Mouse (Mus musculus) layer of hippocampus, adult 8-10 months (tissue): Measurements from ENCODE around the gene Fabp3. TPM values are rescaled to one million over a fixed set of nuclear protein-coding genes. Genes with fewer than 3 reads are reported as not detected.

Source experiments
- DNase-seq, 2 experiments: peaks; one replicate each; pipeline ENCODE4 v3.0.0; 2022; ENCODE audit warnings: low spot score in 2 of 2
- total RNA-seq, 4 experiments: library from RNA; stranded (reverse); gene quantifications; 2 replicates each; pipeline ENCODE4 v1.2.4; 2022

The Fabp3 gene
- total RNA-seq, 4 experiments from 2014 or later, result 87.7 to 102 (median 95.3) TPM

DNA sequence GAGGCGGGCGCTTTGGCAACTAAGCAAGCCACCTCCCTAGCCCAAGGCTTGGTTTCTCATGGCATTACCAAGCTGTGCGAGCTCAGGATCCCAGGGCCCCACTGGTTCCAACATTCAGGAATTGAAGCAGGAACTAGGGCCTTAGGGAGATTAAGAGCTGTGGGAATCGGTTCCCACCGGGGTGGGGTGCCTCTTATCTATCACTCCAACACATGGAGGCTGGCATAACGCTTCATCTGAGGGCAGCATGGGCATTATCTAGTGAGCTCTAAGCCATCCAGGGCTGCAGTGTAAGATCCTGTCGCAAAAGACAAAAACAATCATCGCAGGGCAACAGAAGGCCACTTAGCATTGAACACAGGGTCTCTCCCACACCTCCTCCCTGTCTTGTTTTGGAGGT is 13.9 kb upstream of the Fabp3 start:
- DNase-seq, result no peak

DNA sequence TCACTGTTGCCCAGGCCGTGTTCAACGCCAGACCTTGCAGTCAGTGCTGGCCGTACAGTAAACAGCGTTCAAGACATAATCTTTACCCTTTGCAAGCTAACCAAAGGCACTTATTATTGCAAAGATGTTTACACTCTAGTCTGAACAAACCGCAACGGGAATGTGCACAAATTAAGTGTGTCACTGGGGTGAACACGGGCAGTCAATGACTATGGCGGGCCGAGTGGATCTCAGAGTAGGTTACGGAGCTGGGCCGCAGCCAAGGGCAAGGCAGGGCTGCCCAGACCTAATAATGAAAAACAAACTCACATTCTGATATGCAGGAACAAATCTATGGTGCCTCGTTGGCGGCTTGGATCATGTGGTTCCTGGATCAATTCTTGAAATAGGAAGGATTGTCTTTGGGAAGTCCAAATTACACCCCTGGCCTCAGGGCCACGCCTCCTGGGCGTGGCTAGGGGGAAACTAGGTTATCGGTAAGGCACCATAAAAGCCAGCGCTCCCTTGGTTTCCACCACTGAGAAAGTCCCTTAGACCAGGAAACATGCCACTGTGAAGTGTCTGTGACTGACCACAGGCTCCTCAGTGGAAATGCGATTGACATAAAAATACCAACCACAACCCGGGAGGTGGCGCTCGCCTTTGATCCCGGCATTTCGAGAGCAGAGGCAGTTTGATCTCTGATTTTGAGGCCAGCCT is 13.2 kb upstream of the Fabp3 start:
- no peak for DNase-seq

- no peak for DNase-seq
These were observed 12.0 kb upstream of the Fabp3 start for GRCm38 (mm10) chr4:130296243-130296965.

DNA sequence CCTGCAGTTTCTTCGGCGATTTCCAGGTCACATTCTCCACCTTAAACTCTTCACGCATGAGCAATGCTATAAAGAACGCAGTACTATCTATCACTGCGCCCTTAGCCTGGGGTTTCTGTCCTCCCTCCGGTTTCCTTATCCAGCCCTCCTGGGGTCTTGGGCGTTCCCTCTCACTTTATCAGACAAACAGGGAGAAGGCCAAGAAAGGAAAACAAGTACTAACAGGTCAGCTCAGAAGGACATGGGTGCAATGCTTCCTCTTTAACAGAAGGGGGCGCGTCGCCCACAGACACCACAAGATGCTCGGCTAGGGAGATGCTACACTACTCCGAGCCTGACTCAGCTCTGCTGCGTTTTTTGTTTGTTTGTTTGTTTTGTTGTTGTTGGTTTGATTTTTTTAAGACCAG is 11.3 kb upstream of the Fabp3 start:
- no peak for DNase-seq

DNA sequence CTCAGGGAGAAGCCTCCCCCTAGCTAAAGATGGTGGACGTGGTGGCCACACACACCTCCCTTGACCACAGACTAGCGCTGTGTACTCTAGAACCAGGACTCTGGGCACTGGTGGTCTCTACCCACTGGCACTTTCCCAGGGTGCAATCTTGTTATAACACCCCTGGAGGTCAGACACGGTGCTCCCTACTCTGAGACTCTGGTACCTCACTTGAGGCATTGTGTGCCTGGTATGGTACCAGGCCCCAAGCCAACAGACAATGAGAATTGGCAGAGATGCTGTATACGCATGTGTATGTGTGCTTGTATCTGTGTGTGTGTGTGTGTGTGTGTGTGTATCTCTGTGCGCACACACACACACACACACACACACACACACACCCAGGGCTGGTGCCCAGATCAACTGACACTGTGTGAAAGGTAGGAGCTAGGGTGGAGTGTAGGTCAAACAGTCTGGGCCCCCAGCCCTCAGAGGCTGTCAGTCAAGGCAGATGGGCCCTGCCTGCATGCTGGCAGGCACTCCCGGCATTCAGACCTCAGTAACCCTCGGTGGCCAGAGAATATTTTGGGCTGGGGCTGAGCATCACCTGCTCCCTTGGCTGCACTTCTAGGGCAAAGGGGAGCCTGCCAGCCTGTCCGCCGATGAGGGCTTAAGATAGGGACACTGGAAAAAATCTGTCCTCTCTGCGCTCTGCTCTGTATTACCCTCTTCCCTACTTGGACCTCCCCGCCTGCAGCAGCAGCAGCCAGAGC is 9.3 kb upstream of the Fabp3 start:
- DNase-seq, result no peak

- DNase-seq, result no peak
These were observed 8.8 kb upstream of the Fabp3 start for GRCm38 (mm10) chr4:130299629-130300018.

DNA sequence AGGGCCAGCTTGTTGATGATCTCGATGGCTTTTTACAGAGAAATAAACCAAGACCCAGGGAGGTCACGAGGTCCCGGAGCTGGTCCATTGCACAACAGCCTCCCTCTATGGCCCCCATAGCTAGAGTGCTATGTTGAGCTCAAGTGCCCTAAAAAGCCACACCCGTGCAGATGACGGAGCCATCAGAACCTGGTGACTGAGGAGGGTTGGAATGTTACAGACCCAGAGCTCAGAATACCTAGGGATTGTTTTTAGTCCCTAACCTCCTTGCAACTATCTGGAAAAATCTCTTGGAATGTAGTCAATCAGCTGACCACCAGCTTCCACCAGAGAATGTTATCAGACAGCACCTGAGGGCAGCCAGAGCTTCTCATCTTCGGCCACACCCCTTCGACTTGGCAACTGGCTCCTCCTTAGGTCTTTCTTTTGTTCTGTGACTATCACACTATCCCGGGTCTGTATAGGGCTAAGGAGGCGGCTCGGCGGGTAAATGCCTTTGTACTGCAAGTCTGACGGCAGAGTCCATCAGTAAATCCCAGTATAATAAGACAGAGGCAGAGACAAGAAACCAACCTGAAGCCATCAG is 6.0 kb upstream of the Fabp3 start:
- no peak for DNase-seq

GRCm38 (mm10) chr4:130304746-130305145 is 3.6 kb upstream of the Fabp3 start:
- no peak for DNase-seq

DNA sequence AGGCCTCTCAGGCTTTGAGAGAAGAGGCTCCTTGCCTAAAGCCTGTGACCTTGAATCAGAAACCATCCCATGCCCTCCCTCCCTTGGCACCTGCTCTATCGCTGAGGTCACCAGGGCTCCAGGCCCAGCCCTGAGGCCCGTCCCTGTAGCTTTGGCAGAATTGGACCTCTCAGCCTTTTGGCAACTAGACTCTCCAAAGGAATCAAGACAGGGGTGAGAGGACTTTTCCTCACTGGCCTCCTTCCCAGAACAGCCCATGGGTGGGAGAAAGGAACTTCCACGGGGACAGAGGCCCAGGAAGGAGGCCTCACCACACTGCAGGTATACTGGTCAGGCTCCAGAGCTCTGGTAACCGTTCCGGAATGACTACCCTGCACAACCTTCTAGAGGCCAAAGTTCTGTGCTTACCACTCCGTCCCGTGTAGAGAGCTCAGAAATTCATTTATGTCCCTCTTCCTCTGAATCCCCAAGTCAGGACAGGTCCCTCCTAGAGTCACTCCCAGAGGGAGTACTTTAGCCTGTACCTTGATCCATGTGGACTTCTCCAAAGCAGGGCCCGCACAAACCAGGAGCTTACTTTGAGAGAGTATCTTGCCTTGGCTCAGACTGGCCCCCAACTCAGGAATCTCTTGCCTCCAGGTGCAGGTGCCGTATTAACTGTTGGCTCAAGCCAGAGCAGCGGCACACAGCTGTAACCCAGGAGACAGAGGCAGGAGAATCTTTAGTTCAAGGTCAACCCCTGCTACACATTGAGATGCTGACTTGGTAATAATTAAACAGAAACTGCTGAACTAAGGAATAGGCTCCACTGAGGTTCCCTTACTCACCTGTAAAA is 1.4 kb upstream of the Fabp3 start:
- DNase-seq, result no peak

- DNase-seq, result no peak
These were observed 554 bp upstream of the Fabp3 start for GRCm38 (mm10) chr4:130307851-130308230.

- no peak for DNase-seq
These were observed 859 bp downstream of the Fabp3 start for GRCm38 (mm10) chr4:130309254-130309653.

DNA sequence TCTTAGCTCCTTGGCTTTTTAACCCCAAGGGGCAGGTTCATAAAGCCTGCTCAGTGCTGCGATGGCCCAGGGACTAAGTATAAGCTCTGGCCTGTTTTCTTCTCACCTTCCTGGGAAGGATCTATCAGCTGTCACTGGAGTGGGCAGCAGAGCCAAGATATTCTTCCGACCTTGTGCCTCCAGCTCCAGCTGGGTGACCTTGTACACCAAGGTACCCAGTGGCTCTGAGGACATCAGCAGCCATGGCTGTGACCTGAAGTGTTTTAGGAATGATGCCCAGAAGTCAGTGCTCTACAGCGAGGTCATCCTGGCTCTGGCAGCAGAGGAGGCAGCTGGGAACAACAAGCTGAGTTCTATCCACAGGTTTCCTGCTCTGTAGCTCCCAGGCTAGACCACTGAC is 4.1 kb downstream of the Fabp3 start:
- DNase-seq, result no peak

GRCm38 (mm10) chr4:130313552-130313951 is 5.2 kb downstream of the Fabp3 start:
- DNase-seq, result no peak

- no peak for DNase-seq
These were observed 7.6 kb downstream of the Fabp3 start for GRCm38 (mm10) chr4:130315771-130316527.

DNA sequence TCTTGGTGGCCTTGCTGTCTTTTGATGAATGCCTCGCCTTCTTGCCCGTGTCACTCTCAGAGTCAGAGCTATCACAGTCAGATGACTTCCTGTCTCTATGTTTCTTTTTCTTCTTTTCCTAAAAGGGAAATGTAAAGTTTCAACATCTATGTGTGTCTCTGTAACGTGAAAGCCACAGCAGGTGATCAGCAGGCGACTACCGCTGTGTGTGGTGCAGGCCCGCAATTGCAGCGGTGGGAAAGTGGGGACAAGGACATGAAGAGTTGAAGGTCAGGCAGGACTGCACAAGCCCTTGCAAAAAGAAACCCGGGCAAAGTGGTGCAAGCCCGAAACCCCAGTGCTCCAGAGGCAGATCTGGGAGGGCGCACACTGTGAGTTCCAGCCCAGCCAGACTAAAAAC is 8.3 kb downstream of the Fabp3 start:
- no peak for DNase-seq

GRCm38 (mm10) chr4:130318122-130318521 is 9.7 kb downstream of the Fabp3 start:
- no peak for DNase-seq

DNA sequence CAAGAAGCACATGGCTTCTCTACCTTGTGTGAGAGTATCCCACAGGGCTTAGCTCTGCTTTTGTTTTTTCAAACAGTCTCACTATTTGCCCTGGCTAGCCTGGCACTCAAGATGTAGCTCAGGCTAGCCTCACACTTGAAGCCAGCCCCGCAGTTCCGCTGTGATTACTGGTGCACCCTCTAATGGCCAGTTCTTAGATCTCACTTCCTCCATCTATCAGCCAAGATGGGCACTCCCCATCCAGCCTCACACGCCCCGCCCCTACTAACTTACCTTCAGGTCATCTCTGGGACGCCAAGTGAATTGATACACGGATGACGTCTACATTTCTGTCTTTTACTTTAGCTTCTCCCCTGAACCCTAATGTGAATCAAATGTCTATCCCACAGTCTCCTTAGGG is 11.2 kb downstream of the Fabp3 start:
- DNase-seq, result no peak

DNA sequence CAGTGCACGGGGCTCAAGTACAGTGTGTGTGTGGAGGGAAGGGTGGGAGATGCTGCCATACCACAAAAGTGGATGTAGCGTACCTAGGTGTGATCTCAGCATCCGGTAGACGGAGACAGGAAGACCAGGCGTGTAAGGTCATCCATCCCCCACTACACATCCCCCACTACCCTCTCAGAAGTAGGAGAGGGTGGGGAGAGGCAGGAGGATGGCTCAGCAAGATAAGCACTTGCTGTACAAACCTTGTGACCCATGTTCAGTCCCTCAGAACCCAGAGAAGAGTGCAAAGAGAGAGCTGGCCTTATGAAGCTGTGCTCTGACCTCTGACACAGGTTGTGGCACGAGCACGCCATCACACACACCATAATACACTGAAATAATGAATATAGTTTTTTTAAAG is 13.2 kb downstream of the Fabp3 start:
- DNase-seq, result no peak

- no peak for DNase-seq
These were observed 14.2 kb downstream of the Fabp3 start for GRCm38 (mm10) chr4:130322567-130322966.

- no peak for DNase-seq
These were observed 14.8 kb downstream of the Fabp3 start for GRCm38 (mm10) chr4:130323165-130323564.
